Mouse (Mus musculus): ENCODE results near the gene Lpcat1.

DNA sequence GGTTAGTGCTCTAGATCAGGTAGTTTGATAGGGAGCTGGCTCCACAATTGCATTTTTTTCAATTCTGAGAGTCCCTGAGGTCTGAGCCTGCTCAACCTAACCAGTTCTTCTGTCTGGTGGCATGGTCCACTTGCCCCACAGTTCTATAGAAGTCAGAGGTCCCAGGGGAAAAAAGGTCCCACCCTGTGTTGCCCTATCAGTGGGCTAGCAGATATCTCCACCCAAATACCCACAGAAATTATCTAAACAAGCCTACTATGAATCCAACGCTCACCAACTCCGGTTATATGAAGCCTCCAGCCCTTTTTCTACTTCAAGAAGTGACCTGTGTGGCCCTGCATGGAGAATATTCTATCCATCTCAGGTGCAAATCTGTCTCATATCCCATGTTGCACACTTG lies 20.9 kb upstream of the Lpcat1 start:
- TF ChIP-seq POLR2A (IDR thresholded peaks at IDR 0.05; ENCODE audit: borderline replicate concordance, extremely low read depth, insufficient read depth, insufficient read length, poor library complexity, severe bottlenecking) (no peak), CTCF (IDR thresholded peaks at IDR 0.05; ENCODE audit: borderline replicate concordance, extremely low read depth, insufficient read depth, insufficient read length) (no peak)

Data from brain, embryonic 14.5 days (tissue).